Mouse (Mus musculus) adrenal gland, postnatal 14 days (tissue): ENCODE measurements around the gene Krt4. TPM values are rescaled to one million over a fixed set of nuclear protein-coding genes. Genes with fewer than 3 reads are reported as not detected.

ENCODE experiments used
- DNase-seq: peaks from one replicate; pipeline ENCODE4 v3.0.0; 2021; ENCODE audit warnings: mixed read lengths
- microRNA-seq, 2 experiments: library from miRNA; unstranded; fragments of <30 nt; microRNA quantifications; one replicate each; pipeline ENCODE4 v1.2.0; 2021
- total RNA-seq: library from RNA; stranded (reverse); gene quantifications from 2 replicates; pipeline ENCODE4 v1.2.3, GENCODE M21; 2021

The Krt4 gene
- total RNA-seq, 1 experiment from 2014 or later: not detected

GRCm38 (mm10) chr15:101895216-101895615 is 29.3 kb downstream of the Krt4 start:
- DNase-seq: peak; percentile 49

- DNase-seq: no peak
These were observed 31.7 kb downstream of the Krt4 start, which contains the start of gene Krt76 for GRCm38 (mm10) chr15:101892820-101893219. TSS of gene Krt76 (minus strand) at chr15:101892920.

DNA sequence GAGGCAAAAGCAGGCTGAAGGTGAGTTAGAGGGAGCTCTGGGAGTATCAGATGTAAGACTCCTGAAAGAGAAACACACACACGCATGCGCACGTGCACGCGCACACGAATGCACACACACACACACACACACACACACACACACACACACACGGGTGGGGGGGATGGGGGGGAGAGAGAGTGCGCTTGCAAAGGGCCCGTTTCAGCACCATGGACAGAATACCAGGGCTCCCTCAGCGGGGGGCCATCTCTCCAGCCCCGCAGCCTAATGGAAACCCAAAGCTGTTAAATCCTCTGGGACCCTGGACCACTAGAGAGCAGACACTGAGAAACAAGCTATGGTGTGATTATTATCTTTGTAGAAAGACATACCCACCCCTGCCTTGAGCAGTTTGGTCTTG is 44.8 kb downstream of the Krt4 start:
- peak; percentile 49 for DNase-seq

DNA sequence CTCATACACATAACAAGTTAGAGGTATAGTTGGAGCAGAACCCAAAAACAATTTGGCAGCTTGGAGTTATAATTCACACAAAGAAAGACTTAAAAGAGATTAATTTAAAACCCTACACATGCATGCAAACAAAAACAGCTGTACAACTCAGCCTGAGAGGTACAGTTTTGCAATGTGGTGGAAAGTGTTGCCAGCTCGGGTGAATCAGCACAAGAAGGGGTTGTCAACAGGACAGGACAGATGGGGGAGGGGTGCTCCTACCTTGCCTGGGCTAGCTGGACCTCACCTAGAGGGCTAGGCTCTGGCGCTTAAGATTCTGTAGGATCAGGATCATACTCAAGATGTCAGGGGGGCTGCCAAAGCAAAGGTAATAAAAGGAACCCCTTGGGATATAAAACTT is 46.5 kb downstream of the Krt4 start:
- DNase-seq: peak; percentile 31

GRCm38 (mm10) chr15:101874383-101874782 is 50.2 kb downstream of the Krt4 start:
- no peak for DNase-seq

DNA sequence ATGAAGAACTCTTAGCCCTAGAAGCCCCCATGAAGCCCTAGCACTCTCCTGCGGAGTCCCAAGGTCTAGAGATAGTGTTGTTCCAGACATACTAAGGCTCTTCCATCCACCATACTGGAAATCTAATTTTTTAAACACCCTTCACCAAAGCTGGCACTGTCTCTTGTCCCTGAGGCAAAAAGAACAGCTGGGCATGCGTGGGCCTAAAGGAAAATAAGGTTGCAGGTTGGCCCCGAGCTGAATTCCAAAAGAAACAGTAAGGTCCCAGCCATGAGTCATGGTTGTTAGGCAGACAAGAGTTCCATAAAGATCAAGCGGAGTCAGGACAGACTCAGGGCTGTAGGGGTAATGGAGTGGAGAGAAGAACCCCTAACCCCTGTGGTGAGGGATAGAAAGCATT is 51.3 kb downstream of the Krt4 start:
- no peak for DNase-seq

- DNase-seq: no peak
These were observed 55.1 kb downstream of the Krt4 start, which contains the start of gene Krt77 for GRCm38 (mm10) chr15:101869431-101869830. TSS of gene Krt77 (minus strand) at chr15:101869705.

Small RNA genes lying within 50 kb of the gene (microRNA-seq; reads per million reads assigned to microRNA genes)
- 0 reads per million in 2 experiments for gene Gm44356

Other genes starting within 250 kb of the Krt4 start
- not detected in 2 replicates for gene Krt6b, start 244.4 kb downstream of the Krt4 start, total RNA-seq
- not detected in 2 replicates for gene Krt6a, start 230.4 kb downstream of the Krt4 start, total RNA-seq
- not detected in 2 replicates for gene Krt5, start 211.8 kb downstream of the Krt4 start, total RNA-seq
- not detected in 2 replicates for gene Krt71, start 181.6 kb downstream of the Krt4 start, total RNA-seq
- gene Krt72, start 138.3 kb downstream of the Krt4 start, total RNA-seq: not detected in 2 replicates
- not detected in 2 replicates for gene Krt73, start 122.4 kb downstream of the Krt4 start, total RNA-seq
- gene Krt2, start 106.6 kb downstream of the Krt4 start, total RNA-seq: not detected in 2 replicates
- 0.23 and 0.44 TPM in 2 replicates for gene Krt1, start 73.9 kb downstream of the Krt4 start, total RNA-seq
- gene Krt77, start 55.0 kb downstream of the Krt4 start, total RNA-seq: not detected in 2 replicates
- not detected in 2 replicates for gene Krt76, start 31.8 kb downstream of the Krt4 start, total RNA-seq
- gene Krt79, start 15.6 kb upstream of the Krt4 start, total RNA-seq: 3.7 and 3.9 TPM in 2 replicates
- not detected in 2 replicates for gene Krt78, start 29.6 kb upstream of the Krt4 start, total RNA-seq
- gene Krt8, start 79.7 kb upstream of the Krt4 start, total RNA-seq: 1.5 and 14.6 TPM in 2 replicates
- 2.4 and 11.6 TPM in 2 replicates for gene Krt18, start 103.4 kb upstream of the Krt4 start, total RNA-seq
- gene Eif4b, start 149.0 kb upstream of the Krt4 start, total RNA-seq: 224 and 250 TPM in 2 replicates
- 83.0 and 121 TPM in 2 replicates for gene Tns2, start 175.7 kb upstream of the Krt4 start, total RNA-seq
- gene Spryd3, start 211.5 kb upstream of the Krt4 start, total RNA-seq: 23.3 and 30.8 TPM in 2 replicates
- gene Igfbp6, start 219.6 kb upstream of the Krt4 start, total RNA-seq: 45.7 and 48.0 TPM in 2 replicates
- 0.26 and 4.7 TPM in 2 replicates for gene Soat2, start 225.8 kb upstream of the Krt4 start, total RNA-seq